Mouse (Mus musculus) kidney, adult 2 months (tissue): ENCODE results near the gene Pelo.

ENCODE experiments used
- CTCF ChIP-seq: fragments of 200-500 bp; conservative IDR thresholded peaks from 2 replicates; pipeline ENCODE4 v1.5.1; 2011; ENCODE audit warnings: low read depth, mild to moderate bottlenecking, control low read depth, low read length, moderate library complexity, mixed read lengths; ENCODE audit not compliant: insufficient read depth, insufficient read length
- POLR2A ChIP-seq: fragments of 200-500 bp; IDR thresholded peaks from one replicate; pipeline ENCODE4 v1.6.1; 2011; ENCODE audit warnings: low read depth, low read length, control low read depth

DNA sequence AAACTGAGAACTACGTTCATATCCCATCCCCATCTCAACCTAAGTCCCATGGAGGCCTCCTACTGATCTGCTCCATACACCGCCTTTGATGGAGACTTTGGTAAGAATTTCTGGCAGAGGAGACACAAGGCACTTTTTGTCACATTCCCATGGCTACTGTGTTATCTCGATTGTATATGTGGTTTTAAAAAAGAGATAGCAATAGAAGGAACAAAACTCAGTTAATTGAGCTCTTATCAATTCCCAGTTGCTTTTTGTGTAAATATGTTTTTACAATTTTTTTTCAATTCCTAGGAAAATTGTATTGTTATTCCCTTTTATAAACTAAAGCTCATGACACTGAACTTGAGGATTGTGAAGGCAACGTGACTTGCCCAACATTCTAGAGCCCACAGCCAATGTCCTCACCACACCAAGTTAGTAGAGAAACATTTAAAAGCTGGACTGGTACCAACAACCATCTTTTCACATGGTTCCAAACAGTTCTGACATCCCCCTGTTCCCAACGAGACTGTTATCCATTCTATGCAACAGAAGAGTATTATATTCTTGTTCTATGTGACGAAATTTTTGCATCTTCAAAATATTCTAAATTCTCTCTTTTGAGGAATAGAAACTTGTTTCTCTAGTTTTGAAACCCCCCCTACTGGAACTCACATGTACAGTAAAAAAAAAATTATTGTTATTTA lies 10.8 kb downstream of the Pelo start:
- TF ChIP-seq CTCF (no peak), POLR2A (no peak)
